ENCODE assay signal across 12 mouse cellular contexts in the genomic region with DNA sequence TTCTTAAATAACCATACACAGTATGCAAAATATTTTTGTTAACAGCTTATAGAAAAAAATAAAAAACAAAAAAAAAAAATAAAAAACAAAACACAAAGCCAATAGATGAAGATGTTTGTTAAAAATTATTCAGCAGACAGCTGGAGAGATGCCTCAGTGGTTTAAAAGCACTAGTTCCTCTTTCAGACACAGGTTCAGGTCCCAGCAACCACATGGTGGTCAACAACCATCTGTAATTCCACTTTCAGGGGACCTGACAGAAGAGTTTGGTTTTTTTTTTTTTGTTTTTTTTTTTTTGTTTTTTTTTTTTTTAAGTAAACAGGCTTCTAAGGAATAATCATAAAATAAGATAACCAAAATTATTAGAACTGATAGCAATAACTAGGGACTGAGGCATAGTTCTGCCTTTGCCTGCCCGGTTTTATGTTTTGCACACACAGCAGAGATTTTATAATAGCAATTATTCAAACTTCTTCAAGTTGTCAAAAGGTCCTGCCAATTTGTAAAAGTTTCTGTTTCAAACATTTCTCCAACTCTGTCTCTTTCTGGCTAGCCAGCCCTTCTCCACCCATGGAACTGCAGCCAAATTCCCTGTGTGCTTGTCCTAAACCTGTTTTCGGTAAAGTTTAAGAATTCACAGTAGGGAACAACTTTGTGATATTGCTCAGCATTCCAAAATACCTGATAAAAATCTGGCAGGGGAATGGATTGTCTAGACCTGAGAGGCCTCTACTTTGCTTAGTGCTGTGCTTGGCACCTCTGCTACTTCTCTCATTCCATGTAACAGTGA.
DNase-seq lines count a peak whose midpoint lies in the region.
"Had no signal": no experiment of that assay in that cellular context is flagged by ENCODE, and none has a peak within 500 bp of the region (broad histone marks: within the 10 kb centered on the region; RNA-seq: fewer than 3 reads in every experiment).

No protein-coding gene starts in this region.

- H3K27me3 ChIP-seq in splenic B cell, adult 2 months (ENCODE audit: control insufficient read depth, insufficient read depth, low read length, poor library complexity, severe bottlenecking) = no peaks in the 10 kb centered on the region
- H3K27me3 ChIP-seq: embryonic facial prominence, embryonic 15.5 days had no signal

- DNase-seq in heart, adult 11 months = peak; percentile 87
- no peak for DNase-seq in heart, postnatal 4 days
- peak; percentile 20 to 50 for DNase-seq in urinary bladder, postnatal 36 days (ENCODE audit: low spot score in 2 of 2)
- no peak for DNase-seq in urinary bladder, postnatal 10 days (ENCODE audit: low spot score)
- peak; percentile 52 for DNase-seq in gastrocnemius, postnatal 25 days
- DNase-seq in splenic B cell, adult 2 months (ENCODE audit: low read depth, low spot score) = peak; percentile 59
- no peak for DNase-seq in embryo, embryonic 10.5 days (ENCODE audit: low spot score)
- DNase-seq in cerebellum, postnatal 10 days = no peak
- DNase-seq: cerebellum, adult 2 months; layer of hippocampus, postnatal 36 days had no signal

- no peaks in the 10 kb centered on the region for H3K36me3 ChIP-seq in splenic B cell, adult 2 months (ENCODE audit: control insufficient read depth, insufficient read depth, low read length, poor library complexity, severe bottlenecking)
- H3K36me3 ChIP-seq: embryonic facial prominence, embryonic 15.5 days; midbrain, embryonic 10.5 days had no signal

Comparison
In these comparisons a context has a peak if more than half of its experiments do, and no peak if none do; other contexts are left out.
1. DNase-seq: peak in heart, adult 11 months (single experiment), urinary bladder, postnatal 36 days (2 of 2), gastrocnemius, postnatal 25 days (single experiment) and splenic B cell, adult 2 months (single experiment); none in heart, postnatal 4 days (single experiment), urinary bladder, postnatal 10 days (single experiment), embryo, embryonic 10.5 days (single experiment) and cerebellum, postnatal 10 days (0 of 2).